Mouse (Mus musculus) testis, adult 2 months (tissue): Measurements from ENCODE around the gene Fbxl5.

Experiments used
- CTCF ChIP-seq: fragments of 200-500 bp; IDR thresholded peaks from 2 replicates; pipeline ENCODE4 v1.5.1; 2012; ENCODE audit warnings: low read depth, mild to moderate bottlenecking, inconsistent platforms, low read length, moderate library complexity; ENCODE audit not compliant: control insufficient read depth, insufficient read depth, insufficient replicate concordance
- POLR2A ChIP-seq: fragments of 200-500 bp; IDR thresholded peaks from 2 replicates; pipeline ENCODE4 v1.6.1; 2012; ENCODE audit warnings: low read depth, mild to moderate bottlenecking, inconsistent platforms, low read length, moderate library complexity; ENCODE audit not compliant: control insufficient read depth

GRCm38 (mm10) chr5:43776993-43777392, 44.4 kb downstream of the Fbxl5 start:
- TF ChIP-seq CTCF (no peak), POLR2A (no peak)
